Mouse (Mus musculus): ENCODE results near the gene Git1. TPM values are rescaled to one million over a fixed set of nuclear protein-coding genes. Genes with fewer than 3 reads are reported as not detected.

Git1 gene
- total RNA-seq (2021): 100 to 1,000 TPM; 247 to 261 TPM

DNA sequence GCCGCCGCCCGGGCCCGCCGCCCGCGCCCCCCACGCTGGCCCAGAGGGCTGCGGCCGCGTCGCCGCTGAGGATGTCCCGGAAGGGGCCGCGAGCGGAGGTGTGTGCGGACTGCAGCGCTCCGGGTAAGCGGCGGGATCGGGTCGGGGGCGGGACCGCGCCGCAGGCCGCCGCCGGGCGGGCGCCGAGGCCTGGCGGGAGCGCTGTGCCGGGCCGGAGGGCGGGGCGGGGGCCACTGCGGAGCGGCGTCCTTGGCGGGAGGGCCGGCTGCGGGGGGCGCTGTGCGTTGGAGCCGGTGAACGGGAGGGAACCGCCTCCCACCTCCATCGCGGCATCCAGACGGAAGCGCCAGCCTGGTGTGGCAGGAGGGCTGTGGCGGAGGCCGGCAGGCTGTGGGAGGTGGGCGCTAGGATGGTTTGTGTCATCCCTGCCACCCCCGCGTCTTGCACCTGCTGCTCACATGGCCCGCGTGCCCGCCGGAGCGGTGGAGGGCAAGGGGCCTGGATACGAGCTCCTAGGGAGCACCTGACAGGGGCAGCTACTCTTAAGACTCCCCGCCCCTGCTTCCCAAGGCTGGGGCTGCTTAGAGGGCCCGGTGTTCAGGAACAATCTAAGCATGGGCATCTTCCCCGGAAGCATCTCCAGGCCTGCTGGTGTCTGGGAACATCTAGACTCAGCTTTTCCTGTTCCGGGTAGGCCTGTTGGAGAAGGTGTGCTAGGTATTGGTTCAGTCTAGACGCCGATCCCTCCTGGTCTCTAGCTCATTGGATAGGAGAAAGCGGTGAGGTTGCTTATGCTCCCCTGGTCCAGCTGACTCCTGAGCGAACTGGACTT, at the start of gene Git1:
Git1 (plus strand) TSS at position 51 of the 832 bp plus-strand sequence.
- intact Hi-C loops (cut with DNase I): loop anchor here (5.0 kb wide), 1 partner anchor 114 kb away; the partner anchor contains the start of gene Taok1
- DNase-seq (ENCODE audit: low spot score in 2 of 2): peak; percentile 75 to 78

DNA sequence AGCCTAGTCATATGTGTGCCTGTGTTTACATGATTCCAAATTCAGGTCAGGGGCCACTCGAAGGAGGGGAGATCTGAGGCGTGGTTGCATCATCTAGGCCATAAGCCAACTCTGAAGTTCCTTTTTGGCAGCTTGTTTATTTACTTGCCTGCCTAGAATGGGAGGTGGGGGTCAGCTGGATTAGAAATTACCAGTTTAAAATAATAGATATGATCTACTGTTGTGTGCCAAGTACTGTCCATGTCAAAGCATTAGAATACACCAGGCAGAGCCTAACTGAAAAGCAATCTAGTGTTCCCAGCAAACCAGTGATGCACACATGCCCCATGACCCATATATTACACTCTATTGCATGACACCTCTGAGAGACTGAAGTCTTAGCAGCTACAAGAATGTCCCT, 48.4 kb upstream of the Git1 start:
- no peak for DNase-seq (ENCODE audit: low spot score in 2 of 2)
- intact Hi-C loops (cut with DNase I): loop anchor here (5.0 to 10.0 kb wide), 2 partner anchors 100 to 128 kb away; no protein-coding TSS in a partner anchor

DNA sequence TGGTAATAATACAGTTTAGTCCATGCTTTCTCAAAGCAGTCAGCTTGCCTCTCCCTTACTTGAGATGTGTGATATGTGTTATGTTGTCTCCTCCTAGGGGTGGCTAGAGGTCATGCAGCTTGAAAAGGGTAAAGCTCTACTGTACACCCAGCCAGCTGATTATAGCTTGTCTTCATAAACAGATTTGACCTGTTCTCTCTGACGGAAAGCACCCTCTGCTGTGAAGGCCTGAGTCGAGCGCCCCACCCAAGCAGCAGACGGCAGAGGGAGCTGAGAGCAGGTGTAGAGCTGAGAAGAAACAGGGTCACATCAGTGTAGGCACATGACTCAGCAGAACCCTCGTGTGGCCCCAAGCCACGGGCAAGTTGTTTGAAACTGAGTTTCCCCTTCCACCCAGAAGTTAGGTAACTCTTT, 46.7 kb upstream of the Git1 start:
- DNase-seq (ENCODE audit: low spot score in 2 of 2): peak in 1 of 2 experiments; percentile 55
- intact Hi-C loops (cut with DNase I): loop anchor here (5.0 to 10.0 kb wide), 2 partner anchors 102 to 129 kb away; no protein-coding TSS in a partner anchor

DNA sequence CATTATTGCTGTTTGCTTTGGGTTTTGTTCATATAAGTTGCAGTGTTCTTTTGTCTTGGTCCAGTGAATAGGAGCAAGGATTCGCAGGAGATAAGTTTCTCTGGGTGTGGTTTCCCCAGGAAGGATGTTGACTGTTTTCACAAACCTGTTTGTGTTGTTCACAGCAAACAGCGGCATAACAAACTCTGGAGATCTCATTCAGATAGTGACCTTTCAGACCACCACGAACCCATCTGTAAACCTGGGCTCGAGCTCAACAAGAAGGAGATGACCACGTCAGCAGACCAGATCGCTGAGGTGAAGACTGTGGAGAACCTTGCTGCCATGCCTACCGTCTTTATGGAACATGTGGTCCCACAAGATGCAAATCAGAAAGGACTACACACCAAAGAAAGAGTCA, 44.1 kb upstream of the Git1 start:
- DNase-seq (ENCODE audit: low spot score in 2 of 2): no peak
- intact Hi-C loops (cut with DNase I): loop anchor here (5.0 to 10.0 kb wide), 2 partner anchors 104 to 132 kb away; no protein-coding TSS in a partner anchor

DNA sequence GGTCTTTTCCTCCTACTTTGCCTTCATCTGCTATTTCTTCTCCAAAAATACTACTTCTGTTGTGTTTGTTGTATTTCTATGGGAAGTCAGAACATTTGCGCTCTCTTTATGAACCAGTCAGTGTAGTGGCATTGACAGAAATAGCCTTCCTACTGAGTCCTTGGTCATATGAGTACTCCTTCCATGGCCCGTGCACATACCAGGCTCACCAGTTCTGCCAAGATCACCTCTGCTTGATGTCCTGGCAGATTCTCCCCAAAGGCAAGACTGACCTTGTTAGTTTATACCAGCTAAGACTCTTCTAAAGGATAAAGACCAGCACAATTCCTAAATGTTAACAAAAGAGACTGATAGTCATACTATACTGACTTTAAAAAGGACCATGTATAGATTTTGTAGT, 41.7 kb upstream of the Git1 start:
- intact Hi-C loops (cut with DNase I): no loop called here
- no peak for DNase-seq (ENCODE audit: low spot score in 2 of 2)

DNA sequence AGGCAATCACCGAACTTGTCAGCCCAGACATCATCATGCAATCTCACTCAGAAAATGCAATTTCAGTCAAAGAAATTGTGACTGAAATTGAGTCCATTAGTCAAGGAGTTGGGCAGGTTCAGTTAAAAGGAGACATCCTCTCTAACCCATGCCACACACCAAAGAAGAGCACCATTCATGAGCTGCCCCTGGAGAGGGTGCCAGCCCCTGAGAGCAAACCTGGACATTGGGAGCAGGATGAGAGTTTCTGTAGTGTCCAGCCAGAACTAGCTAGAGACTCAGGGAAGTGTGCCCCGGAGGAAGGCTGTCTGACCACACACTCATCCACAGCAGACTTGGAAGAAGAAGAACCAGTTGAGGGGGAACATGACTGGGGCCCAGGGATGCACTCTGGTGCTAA, 40.0 kb upstream of the Git1 start:
- intact Hi-C loops (cut with DNase I): no loop called here
- DNase-seq (ENCODE audit: low spot score in 2 of 2): no peak

DNA sequence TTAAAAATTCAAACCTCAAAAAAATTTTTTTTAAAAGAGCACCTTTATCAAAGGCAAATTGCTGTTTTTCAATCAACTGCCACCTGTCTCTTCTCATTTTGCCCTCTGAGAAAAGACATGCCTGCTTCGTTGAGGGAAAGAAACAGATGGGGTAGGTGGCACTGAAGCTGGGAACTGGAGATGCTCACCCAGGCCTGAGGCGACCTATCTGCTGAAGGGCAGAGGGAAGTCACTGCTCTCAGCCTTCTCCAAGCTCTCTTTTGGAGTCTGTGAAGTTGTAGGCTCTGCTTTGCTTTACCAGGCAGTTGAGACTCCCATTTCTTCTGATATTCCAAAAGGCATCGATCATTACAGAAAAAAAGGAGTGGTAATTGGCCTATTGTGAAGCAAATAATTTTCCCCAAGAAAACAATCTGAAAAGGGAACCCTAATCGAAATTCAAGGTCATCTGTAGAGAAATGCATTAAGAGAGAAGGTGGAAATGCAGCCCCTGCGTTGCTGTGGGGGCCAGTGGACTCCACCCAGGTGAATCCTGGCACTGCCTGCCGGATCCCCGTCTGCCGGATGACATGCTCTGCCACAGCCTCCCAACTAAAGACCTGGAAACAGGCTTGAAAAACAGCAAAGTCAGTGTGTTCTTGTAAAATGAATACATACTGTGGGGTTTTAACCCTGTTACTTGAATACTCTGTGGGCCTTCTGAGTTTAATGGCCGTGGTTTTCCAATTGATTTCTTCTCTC, 37.4 kb upstream of the Git1 start:
- DNase-seq (ENCODE audit: low spot score in 2 of 2): no peak
- intact Hi-C loops (cut with DNase I): no loop called here

DNA sequence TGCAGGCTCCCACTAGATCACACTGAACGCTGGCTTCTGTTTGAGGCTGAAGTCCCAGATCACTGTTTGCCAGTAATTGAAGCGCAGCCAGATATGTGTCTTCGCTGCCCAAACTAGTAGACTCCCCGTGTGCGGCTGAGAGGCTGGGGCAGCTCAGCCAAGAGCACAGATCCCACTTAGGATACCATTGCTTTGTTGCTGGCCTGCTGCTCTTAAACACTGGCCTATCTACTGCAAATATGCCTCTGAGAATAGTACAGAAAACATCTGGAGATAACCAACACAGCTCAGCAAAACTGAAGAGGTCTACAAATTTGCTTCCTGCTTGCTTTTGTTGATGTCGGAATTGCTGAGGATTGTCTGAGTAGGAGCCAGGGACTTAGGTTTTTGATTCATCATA, 36.5 kb upstream of the Git1 start:
- intact Hi-C loops (cut with DNase I): no loop called here
- no peak for DNase-seq (ENCODE audit: low spot score in 2 of 2)

DNA sequence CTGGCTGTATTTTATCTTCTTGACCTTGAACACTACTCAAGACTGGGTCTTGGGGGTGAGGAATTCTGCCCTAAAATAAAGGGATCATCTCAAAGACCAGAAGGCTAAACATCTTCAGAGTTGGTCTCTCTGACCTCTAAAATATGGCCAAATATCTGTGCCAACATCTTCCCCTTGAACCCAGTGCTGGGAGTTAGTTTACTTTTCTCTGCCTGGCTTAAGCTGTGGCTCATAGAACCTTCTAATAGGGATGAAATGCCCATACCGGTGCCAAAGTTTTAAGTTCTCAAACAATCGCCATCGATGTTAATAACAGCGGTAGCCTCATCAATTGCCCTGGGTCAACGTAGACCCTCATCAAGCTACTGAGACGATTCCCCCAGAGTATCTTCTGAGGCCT, 31.5 kb upstream of the Git1 start:
- intact Hi-C loops (cut with DNase I): no loop called here
- DNase-seq (ENCODE audit: low spot score in 2 of 2): no peak

DNA sequence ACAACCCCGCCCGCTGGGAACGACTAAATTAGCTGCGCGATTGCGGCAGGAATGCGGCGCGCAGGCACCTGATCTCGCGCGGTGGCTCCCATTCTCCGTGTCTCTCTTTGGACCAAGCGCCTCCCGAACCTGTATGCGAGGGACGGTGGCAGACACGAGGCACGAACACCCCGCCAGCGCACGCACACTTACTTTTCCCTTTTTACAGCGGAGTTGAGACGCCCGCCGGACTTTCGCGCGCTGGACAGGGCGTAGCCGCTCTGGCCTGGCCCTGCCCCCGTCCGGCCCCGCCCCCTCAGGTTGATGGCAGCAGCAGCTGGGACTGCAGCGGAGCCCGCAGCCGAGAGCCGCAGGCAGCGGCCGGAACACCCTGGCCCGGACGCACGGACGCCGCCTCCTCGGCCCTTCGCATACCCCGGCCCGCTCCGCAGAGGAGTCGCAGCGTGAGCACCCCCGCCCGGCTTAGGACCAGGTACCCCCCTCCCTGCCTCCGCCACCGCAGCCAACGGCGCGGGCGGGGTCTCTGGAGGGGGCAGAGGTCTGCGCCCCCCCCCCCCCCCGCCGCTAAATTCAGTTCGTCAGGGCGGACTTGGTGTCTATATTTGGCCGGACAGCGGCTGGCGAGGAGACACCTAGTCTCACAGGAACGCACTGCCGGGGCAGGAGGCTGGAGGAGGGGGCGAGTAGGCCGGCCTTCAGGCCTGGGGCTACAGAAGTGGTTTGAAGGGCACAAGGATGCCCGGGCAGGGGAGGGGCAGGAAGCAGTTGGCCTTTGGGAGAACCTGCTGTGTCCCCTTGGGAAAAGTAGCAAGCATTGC, 30.9 kb upstream of the Git1 start, which contains the start of gene Coro6:
Coro6 (plus strand) TSS at position 129 of the 818 bp plus-strand sequence.
- DNase-seq (ENCODE audit: low spot score in 2 of 2): peak; percentile 36 to 56
- intact Hi-C loops (cut with DNase I): no loop called here

DNA sequence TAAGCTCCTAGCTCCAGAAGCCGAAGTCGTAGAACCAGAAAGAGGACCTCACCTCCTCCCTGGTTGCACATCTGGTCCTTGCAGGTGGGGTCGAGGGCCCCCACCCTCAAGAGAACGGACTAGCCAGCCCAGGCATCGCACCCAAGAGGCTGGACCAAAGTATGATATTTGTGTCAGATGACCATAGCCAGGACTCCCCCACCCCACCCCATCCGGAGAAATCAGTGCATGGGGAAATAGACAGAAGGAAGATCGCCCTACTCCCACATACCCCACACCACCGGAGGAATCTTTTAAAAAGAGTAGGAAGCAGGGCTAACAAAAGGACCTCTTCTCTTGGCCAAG, 30.3 kb upstream of the Git1 start:
- intact Hi-C loops (cut with DNase I): no loop called here
- no peak for DNase-seq (ENCODE audit: low spot score in 2 of 2)

DNA sequence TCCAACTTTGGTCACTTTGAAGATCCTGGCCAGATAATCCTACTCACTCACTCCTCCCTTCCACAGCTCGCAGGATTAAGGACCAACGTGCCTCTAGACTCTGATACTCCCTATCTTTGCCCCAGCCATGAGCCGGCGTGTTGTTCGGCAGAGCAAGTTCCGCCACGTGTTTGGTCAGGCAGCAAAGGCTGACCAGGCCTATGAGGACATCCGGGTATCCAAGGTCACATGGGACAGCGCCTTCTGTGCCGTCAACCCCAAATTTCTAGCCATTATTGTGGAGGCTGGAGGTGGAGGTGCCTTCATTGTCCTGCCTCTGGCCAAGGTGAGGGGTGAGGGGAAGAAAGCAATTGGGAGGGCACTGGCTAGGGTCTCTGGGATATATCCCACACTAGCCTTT, 29.6 kb upstream of the Git1 start:
- intact Hi-C loops (cut with DNase I): no loop called here
- no peak for DNase-seq (ENCODE audit: low spot score in 2 of 2)

DNA sequence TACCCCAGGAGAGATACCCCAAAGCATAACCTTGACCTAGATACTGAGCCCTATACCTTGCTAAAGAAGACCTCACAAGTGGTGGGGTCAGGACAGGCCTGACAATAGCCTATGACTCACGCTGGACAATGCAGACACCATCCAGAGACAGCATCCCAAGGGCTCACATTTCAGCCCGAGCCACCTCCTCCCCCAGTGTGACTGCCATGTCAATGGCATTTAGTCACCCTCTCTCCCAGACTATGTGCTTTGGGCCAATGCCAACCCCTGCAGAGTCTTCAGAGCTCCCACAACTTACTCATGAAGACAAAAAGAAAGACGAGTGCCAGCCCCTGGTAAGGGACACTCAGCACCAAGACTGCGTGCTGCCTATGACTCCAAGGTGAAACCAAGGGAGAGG, 28.7 kb upstream of the Git1 start:
- intact Hi-C loops (cut with DNase I): loop anchor here (5.0 kb wide), 3 partner anchors 38 to 362 kb away; no protein-coding TSS in a partner anchor
- no peak for DNase-seq (ENCODE audit: low spot score in 2 of 2)

DNA sequence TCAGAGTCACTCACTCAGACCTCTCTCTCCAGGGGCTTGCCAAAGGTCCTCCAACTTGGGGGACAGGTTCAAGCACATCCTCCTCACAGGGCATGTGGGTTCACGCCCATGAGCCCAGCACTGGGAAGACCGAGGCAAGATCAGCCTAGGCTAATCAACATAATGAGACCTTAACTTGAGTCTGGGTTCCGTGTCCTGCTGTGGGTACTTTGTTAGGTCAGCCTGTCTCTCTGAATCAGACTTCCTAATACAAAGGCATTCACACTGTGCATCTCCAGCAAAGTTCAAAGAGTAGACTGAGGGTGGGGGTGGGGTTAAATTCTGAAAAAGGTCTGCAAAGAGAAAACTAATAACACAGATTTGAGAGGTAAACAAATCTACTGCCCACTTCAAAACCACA, 28.3 kb upstream of the Git1 start:
- intact Hi-C loops (cut with DNase I): loop anchor here (5.0 kb wide), 3 partner anchors 37 to 363 kb away; no protein-coding TSS in a partner anchor
- no peak for DNase-seq (ENCODE audit: low spot score in 2 of 2)

DNA sequence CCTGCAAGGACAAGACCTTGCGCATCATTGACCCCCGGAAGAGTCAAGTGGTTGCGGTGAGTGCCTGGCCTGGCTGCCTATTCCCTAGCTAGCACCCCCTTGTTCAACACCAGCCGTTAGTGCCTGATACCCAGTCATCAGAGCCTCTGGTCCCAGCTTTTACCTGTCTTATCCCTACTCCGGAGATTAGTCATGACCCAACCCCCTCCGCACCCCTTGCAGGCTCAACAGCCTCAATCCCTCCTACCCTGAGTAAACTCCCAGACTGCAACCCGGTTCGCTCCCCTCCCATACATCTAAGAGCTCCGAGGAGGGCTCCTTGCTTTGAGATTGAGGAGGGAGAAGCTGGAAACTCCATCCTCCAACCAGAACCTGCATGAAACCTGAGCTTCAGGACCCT, 26.8 kb upstream of the Git1 start:
- intact Hi-C loops (cut with DNase I): loop anchor here (5.0 kb wide), 3 partner anchors 36 to 364 kb away; no protein-coding TSS in a partner anchor
- no peak for DNase-seq (ENCODE audit: low spot score in 2 of 2)

DNA sequence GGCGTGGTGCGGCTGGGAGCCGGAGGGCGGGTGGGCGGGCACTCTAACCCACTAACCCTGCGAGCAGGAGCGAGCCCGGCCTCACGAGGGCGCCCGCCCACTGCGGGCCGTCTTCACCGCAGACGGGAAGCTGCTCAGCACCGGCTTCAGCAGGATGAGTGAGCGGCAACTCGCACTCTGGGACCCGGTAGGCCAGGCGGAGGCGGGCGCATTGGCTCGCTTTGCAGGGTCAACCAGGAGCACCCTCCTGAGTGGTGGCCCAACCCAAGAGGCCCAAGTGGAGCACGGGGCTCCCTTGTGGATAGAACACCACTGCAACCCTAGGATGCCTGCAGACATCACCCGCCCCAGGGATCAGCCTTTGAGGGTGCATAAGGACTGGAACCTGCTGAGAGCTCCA, 26.2 kb upstream of the Git1 start:
- intact Hi-C loops (cut with DNase I): loop anchor here (5.0 kb wide), 3 partner anchors 35 to 365 kb away; no protein-coding TSS in a partner anchor
- DNase-seq (ENCODE audit: low spot score in 2 of 2): peak; percentile 66 to 68

DNA sequence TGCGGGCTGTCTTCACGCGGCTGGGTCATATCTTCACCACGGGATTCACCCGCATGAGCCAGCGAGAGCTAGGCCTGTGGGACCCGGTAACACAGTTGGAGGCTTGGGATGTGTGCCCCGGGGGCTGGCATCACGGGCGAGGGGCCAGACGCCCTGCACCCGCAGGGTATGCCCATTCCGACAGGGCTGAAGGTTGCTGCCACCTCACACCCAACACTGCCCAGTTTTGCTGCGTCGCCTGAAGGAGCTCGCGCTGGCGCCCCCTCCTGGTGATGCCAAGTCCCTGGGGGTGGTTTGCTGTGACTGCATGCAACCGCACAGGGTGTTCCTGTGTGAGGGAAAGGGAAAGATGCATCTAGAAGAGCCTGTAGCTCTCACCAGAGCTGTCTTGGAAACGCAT, 25.6 kb upstream of the Git1 start:
- DNase-seq (ENCODE audit: low spot score in 2 of 2): peak; percentile 73 to 81

DNA sequence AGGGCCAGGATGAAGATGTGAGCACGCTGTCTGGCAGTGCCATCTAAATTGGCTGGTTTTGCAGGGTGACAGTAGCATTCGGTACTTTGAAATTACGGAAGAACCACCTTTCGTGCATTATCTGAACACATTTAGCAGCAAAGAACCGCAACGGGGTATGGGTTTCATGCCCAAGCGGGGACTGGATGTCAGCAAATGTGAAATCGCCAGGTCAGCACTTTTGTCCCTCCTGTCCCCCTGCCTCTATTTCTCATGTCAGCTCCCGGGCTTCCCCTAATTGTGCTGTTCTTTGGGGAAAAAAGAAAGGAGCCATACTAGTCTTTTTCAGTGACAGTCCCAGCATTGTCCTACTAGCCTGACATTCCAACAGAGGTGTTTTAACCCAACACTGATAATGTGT, 25.0 kb upstream of the Git1 start:
- DNase-seq (ENCODE audit: low spot score in 2 of 2): no peak
- intact Hi-C loops (cut with DNase I): loop anchor here (5.0 kb wide), 3 partner anchors 34 to 366 kb away; no protein-coding TSS in a partner anchor

More for the DNA sequence above, 25.6 kb upstream of the Git1 start:
- intact Hi-C loops (cut with DNase I): loop anchor here (5.0 kb wide), 3 partner anchors 35 to 365 kb away; no protein-coding TSS in a partner anchor

DNA sequence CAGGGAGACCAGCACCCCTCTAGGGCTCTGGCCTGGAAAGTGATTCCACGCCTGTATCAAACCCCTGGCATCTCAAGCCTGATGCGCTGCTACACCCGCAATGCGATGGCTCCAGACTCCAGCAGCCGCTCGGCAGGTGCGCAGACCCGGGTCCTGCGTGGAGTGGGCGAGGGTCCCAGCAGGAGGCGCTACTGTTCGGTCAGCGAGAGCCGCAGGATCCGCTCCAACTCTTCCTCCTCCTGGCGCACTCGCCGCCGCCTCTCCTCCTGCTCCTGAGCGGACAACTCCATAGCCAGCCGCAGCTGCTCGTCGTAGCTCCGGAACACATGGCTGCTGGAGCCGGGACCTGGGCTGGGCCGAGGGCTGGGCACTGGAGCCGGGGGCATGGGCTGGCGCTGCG, 22.0 kb upstream of the Git1 start:
- DNase-seq (ENCODE audit: low spot score in 2 of 2): no peak
- intact Hi-C loops (cut with DNase I): no loop called here

Measured in left cerebral cortex, postnatal 25 days (tissue).